Mouse (Mus musculus) embryonic stem cell, embryonic (primary cell): ENCODE measurements around the gene Nedd1.

ENCODE experiments used
- CTCF ChIA-PET, 4 experiments: fragments of 300-600 bp in 2 of 4; fragments of 350-600 bp in 2 of 4; sonication (Branson Sonifier 250); formaldehyde crosslinking; loops; one replicate each; lab custom pipeline; 2022; ENCODE audit warnings: inconsistent platforms in 2 of 4; lab: Charles Lee
- POLR2A ChIA-PET, 4 experiments: fragments of 300-600 bp in 2 of 4; fragments of 350-600 bp in 2 of 4; sonication (Branson Sonifier 250); formaldehyde crosslinking; loops; one replicate each; lab custom pipeline; 2022; ENCODE audit warnings: antibody characterized with exemption in 4 of 4, inconsistent platforms in 1 of 4; lab: Charles Lee

Gene Nedd1

GRCm38 (mm10) chr10:92721771-92722619 is at the start of gene Nedd1:
Gene Nedd1 (minus strand): TSS chr10:92722420.
- ChIA-PET CTCF (no interaction called here), POLR2A (interaction anchor here in 3 of 4 experiments (0.6 to 1.5 kb wide), 6 partner anchors 10 to 530 kb away, joined by 3 to 8 read pairs (median 3); no protein-coding TSS in a partner anchor)

GRCm38 (mm10) chr10:92754359-92754758 is 32.1 kb upstream of the Nedd1 start:
- ChIA-PET POLR2A (no interaction called here), CTCF (no interaction called here)

- ChIA-PET POLR2A (no interaction called here), CTCF (no interaction called here)
Measured at GRCm38 (mm10) chr10:92730339-92730738, 8.1 kb upstream of the Nedd1 start.

- ChIA-PET POLR2A (no interaction called here), CTCF (no interaction called here)
Measured at GRCm38 (mm10) chr10:92728723-92729122, 6.5 kb upstream of the Nedd1 start.

- ChIA-PET CTCF (no interaction called here), POLR2A (interaction anchor here in 2 of 4 experiments (1.3 to 1.5 kb wide), 3 partner anchors 10 to 223 kb away, joined by 3 to 7 read pairs (median 3); no protein-coding TSS in a partner anchor)
Measured at GRCm38 (mm10) chr10:92722620-92722988, 384 bp upstream of the Nedd1 start.

GRCm38 (mm10) chr10:92699032-92699431 is 23.2 kb downstream of the Nedd1 start:
- ChIA-PET CTCF (no interaction called here), POLR2A (no interaction called here)

- POLR2A ChIA-PET, result no interaction called here
- CTCF ChIA-PET, result no interaction called here
Measured at GRCm38 (mm10) chr10:92675056-92675455, 47.2 kb downstream of the Nedd1 start.

GRCm38 (mm10) chr10:92671906-92672305 is 50.3 kb downstream of the Nedd1 start:
- ChIA-PET POLR2A (interaction anchor here in 1 of 4 experiments (0.6 kb wide), 1 partner anchor 1505 kb away, joined by 3 read pairs; no protein-coding TSS in a partner anchor), CTCF (no interaction called here)

- ChIA-PET POLR2A (no interaction called here), CTCF (no interaction called here)
Measured at GRCm38 (mm10) chr10:92665287-92665686, 56.9 kb downstream of the Nedd1 start.

- ChIA-PET CTCF (no interaction called here), POLR2A (interaction anchor here in 1 of 4 experiments (0.6 kb wide), 1 partner anchor 112 kb away, joined by 4 read pairs; no protein-coding TSS in a partner anchor)
Measured at GRCm38 (mm10) chr10:92653266-92653665, 69.0 kb downstream of the Nedd1 start.

- ChIA-PET CTCF (interaction anchor here in 1 of 4 experiments (0.6 kb wide), 1 partner anchor 769 kb away, joined by 3 read pairs; no protein-coding TSS in a partner anchor), POLR2A (no interaction called here)
Measured at GRCm38 (mm10) chr10:92652399-92652920, 69.8 kb downstream of the Nedd1 start.

GRCm38 (mm10) chr10:92651266-92651665 is 71.0 kb downstream of the Nedd1 start:
- POLR2A ChIA-PET, result no interaction called here
- CTCF ChIA-PET, result interaction anchor here in 1 of 4 experiments (0.6 kb wide), 1 partner anchor 844 kb away, joined by 6 read pairs; no protein-coding TSS in a partner anchor

- ChIA-PET CTCF (no interaction called here), POLR2A (no interaction called here)
Measured at GRCm38 (mm10) chr10:92649096-92649495, 73.1 kb downstream of the Nedd1 start.

GRCm38 (mm10) chr10:92647691-92648090 is 74.5 kb downstream of the Nedd1 start:
- CTCF ChIA-PET, result no interaction called here
- POLR2A ChIA-PET, result no interaction called here

- POLR2A ChIA-PET, result no interaction called here
- CTCF ChIA-PET, result no interaction called here
Measured at GRCm38 (mm10) chr10:92643995-92644394, 78.2 kb downstream of the Nedd1 start.

- POLR2A ChIA-PET, result no interaction called here
- CTCF ChIA-PET, result no interaction called here
Measured at GRCm38 (mm10) chr10:92641032-92641431, 81.2 kb downstream of the Nedd1 start.
